Mouse (Mus musculus) brain, embryonic 14.5 days (tissue): Measurements from ENCODE around the gene Farsb.

ENCODE experiments used
- CTCF ChIP-seq: fragments of 200-500 bp; IDR thresholded peaks from 2 replicates; pipeline ENCODE4 v1.5.1; 2012; ENCODE audit warnings: inconsistent platforms, mild to moderate bottlenecking, moderate library complexity, borderline replicate concordance; ENCODE audit not compliant: insufficient read depth, insufficient read length; ENCODE audit errors: extremely low read depth
- POLR2A ChIP-seq: fragments of 200-500 bp; IDR thresholded peaks from 2 replicates; pipeline ENCODE4 v1.6.1; 2012; ENCODE audit warnings: mild to moderate bottlenecking, inconsistent platforms, borderline replicate concordance; ENCODE audit not compliant: poor library complexity, insufficient read depth, insufficient read length, severe bottlenecking; ENCODE audit errors: extremely low read depth

DNA sequence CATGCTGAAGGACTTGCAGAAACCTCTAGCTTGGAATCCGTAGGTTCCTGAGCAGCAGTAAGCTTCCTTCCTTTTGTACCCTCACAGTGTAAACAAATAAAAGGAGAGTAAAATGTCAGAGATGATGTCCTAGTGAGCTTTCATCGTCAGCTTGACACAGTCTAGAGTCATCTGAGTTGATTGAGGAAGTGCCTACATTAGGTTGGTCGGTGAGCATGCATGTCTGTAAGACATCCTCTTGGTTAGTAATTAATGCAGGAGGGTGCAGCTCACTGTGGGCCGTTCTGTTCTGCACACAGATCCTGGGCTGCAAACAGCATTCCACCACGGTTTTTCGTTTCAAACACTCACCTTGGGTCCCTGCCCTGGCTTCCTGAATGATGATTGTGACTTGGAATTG, 118.6 kb downstream of the Farsb start:
- TF ChIP-seq POLR2A, result no peak
- no peak for TF ChIP-seq CTCF
